Mouse (Mus musculus) kidney, embryonic 15.5 days (tissue): Measurements from ENCODE around the gene Farsb. TPM values are rescaled to one million over a fixed set of nuclear protein-coding genes. Genes with fewer than 3 reads are reported as not detected.
"Not testable (repeated sequence)": the region's sequence is repeated elsewhere in the genome, so short reads cannot be mapped to it uniquely, and the experiment has no call there.

Experiments
- ATAC-seq: fragments of 200-750 bp; cut with Nextera tagmentation; replicated peaks from 2 replicates; pipeline ENCODE4 v1.8.0; 2017; ENCODE audit warnings: moderate TSS enrichment; ENCODE audit not compliant: low FRiP score
- H3K27ac ChIP-seq: fragments of 300-500 bp; sonication (generic); 2 replicates; pipeline ENCODE4 v1.5.1; 2015; ENCODE audit warnings: mild to moderate bottlenecking, inconsistent platforms
- H3K27me3 ChIP-seq: fragments of 300-500 bp; sonication (generic); 2 replicates; pipeline ENCODE4 v1.6.1; 2015; ENCODE audit warnings: inconsistent platforms
- H3K36me3 ChIP-seq: fragments of 300-500 bp; sonication (generic); 2 replicates; pipeline ENCODE4 v1.6.1; 2015; ENCODE audit warnings: inconsistent platforms
- H3K4me1 ChIP-seq: fragments of 300-500 bp; sonication (generic); 2 replicates; pipeline ENCODE4 v1.6.1; 2015; ENCODE audit warnings: inconsistent platforms
- H3K4me2 ChIP-seq: fragments of 300-500 bp; sonication (generic); 2 replicates; pipeline ENCODE4 v1.6.1; 2015; ENCODE audit warnings: moderate library complexity, mild to moderate bottlenecking, inconsistent platforms
- H3K4me3 ChIP-seq: fragments of 300-500 bp; sonication (generic); replicated peaks from 2 replicates; pipeline ENCODE4 v1.5.1; 2015; ENCODE audit warnings: mild to moderate bottlenecking, inconsistent platforms
- H3K9ac ChIP-seq: fragments of 300-500 bp; sonication (generic); 2 replicates; pipeline ENCODE4 v1.6.1; 2015; ENCODE audit warnings: mild to moderate bottlenecking, inconsistent platforms
- H3K9me3 ChIP-seq: fragments of 300-500 bp; sonication (generic); replicated peaks from 2 replicates; pipeline ENCODE4 v1.6.1; 2016; ENCODE audit warnings: inconsistent platforms
- WGBS: fragments of 180-500 bp; shearing (Covaris S2); methylation state at CpG from one replicate; pipeline ENCODE4 v1.1.7; 2015; ENCODE audit warnings: mixed read lengths; 5-methylcytosine and 5-hydroxymethylcytosine counted together
- polyA plus RNA-seq: library from polyadenylated mRNA; unstranded; fragments of >200 nt; fragmentation: Nextera tagmentation; extraction: Ambion mirVana; gene quantifications from 2 replicates; pipeline ENCODE4 v1.2.1, GENCODE M21; 2015

Gene Farsb
- polyA plus RNA-seq, 1 experiment from 2014 or later, result 137 TPM

DNA sequence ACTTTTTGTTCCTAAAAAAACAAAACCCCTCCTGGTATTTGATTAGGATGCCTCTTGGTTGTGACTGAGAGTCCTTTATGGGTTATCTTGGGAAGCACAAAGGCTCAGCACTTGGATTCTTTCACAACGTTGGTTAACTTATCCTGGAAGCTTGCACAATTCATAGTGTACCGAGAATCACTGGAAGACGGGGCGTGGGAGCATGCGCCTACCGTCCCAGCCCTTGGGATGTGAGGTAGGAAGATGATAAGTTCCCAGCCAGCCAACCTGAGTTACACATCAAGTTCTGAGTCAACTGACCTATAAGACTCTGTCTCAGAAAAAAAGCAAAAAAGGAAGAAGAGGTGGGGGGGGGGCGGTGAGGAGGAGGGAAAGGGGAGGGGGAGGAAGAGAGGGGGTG is 30.2 kb upstream of the Farsb start:
- WGBS, result 89% methylated on average over 7 of the region's 7 CpGs
- Histone ChIP-seq H3K4me3 (no peak overlapping the region), H3K36me3 (no peaks in the 10 kb centered on the region), H3K27me3 (no peaks in the 10 kb centered on the region), H3K4me1 (no peaks in the 10 kb centered on the region), H3K9ac (no peak overlapping the region), H3K4me2 (no peak overlapping the region), H3K9me3 (no peaks in the 10 kb centered on the region), H3K27ac (no peak overlapping the region)
- ATAC-seq, result no peak

DNA sequence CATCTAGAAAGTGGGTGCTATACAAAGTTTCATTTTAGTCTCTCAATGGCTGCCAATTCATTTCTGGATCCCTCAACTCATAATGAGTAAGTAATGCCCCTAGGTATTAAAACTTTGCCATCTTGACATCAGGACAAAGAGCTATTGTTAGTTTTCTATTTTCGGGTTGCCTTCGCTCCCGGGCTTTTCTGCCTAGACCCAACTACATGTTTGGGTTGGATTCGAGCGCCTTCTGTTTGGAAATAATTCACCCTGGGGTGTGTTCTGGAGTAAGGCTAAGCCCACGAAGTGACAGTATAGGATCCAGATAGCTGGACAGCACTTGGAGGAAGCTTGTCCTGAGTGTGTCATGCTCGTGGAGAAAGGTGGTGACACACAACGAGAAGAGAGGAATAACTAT is 24.1 kb upstream of the Farsb start:
- WGBS, result 78% methylated on average over 8 of the region's 8 CpGs

DNA sequence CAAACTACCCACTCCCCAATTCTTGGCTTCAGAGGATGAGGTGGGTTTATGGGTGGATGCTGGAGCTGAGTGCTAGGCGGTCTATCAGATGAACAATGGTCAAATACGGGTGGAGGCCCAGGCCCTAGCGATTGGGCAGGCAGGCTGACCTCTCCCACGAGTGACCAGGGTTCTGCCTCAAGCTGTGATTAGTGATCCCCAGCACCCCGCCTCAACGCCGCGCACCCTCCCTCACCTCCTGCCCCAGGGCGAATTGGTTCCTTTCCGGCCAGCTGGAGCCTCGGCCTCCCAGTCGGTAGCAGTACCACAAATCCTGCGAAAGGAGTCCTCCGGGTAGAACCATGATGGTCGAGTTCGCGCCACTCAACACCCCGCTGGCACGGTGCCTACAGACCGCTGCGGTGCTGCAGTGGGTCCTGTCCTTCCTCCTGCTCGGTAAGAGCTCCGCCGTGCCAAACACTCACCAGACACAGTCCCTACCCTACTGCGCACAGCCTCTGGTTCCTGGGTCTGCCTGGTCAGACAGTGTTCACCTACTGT is 23.0 kb upstream of the Farsb start, which contains the start of gene BC035947:
Gene BC035947, minus strand, starts transcription at position 538 of the 540 bp plus-strand sequence.
- Histone ChIP-seq H3K27ac (no peak within 1 kb of the TSS), H3K4me2 (peak within 1 kb of the TSS; percentile 61), H3K9ac (0 out of 2 replicates have a peak within 1 kb of the TSS, but pooled peaks have one; percentile 21), H3K9me3 (no peaks in the 10 kb centered on the region), H3K4me1 (peaks cover 12% of the 10 kb centered on the region; the same call in 1 of the 2 replicates), H3K27me3 (peaks cover 6% of the 10 kb centered on the region), H3K36me3 (no peaks in the 10 kb centered on the region), H3K4me3 (peak within 1 kb of the TSS; percentile 35)
- peak; percentile 43; the same call in 1 of the 2 replicates for ATAC-seq
- 3% methylated on average over 25 of the region's 25 CpGs for WGBS

More for the DNA sequence above, 24.1 kb upstream of the Farsb start:
- Histone ChIP-seq H3K4me2 (no peak overlapping the region), H3K36me3 (no peaks in the 10 kb centered on the region), H3K27me3 (peaks cover 6% of the 10 kb centered on the region), H3K4me3 (no peak overlapping the region), H3K4me1 (peaks cover 12% of the 10 kb centered on the region; the same call in 1 of the 2 replicates), H3K9ac (no peak overlapping the region), H3K9me3 (no peaks in the 10 kb centered on the region), H3K27ac (no peak overlapping the region)
- ATAC-seq, result no peak

DNA sequence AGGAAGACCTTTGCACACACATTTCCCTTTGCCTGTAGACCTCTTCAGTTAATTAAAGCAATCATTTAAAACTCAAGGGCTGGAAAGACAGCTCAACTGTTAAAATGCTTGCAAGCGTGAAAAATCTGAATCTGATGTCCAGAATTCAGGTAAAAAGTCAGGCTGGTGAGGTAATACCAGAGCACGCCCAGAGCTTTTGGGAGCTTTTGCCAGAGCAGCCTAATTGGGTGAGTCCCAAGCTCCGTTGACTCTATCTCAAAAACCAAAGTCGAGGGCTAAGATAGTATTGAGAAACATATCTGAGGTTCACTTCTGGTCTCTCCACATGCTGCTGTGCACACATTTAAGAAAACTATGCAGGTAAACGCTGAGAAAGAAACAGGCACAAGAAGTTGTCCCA is 22.2 kb upstream of the Farsb start, which contains the start of gene Mogat1:
Gene Mogat1, plus strand, starts transcription at position 130 of the 400 bp plus-strand sequence.
- 69% methylated on average over 5 of the region's 5 CpGs for whole genome bisulfite sequencing
- no peak for ATAC-seq
- Histone ChIP-seq H3K4me3 (peak within 1 kb of the TSS; percentile 35), H3K4me1 (peaks cover 12% of the 10 kb centered on the region; the same call in 1 of the 2 replicates), H3K9me3 (no peaks in the 10 kb centered on the region), H3K36me3 (no peaks in the 10 kb centered on the region), H3K27me3 (peaks cover 6% of the 10 kb centered on the region), H3K4me2 (peak within 1 kb of the TSS; percentile 61), H3K27ac (no peak within 1 kb of the TSS), H3K9ac (0 out of 2 replicates have a peak within 1 kb of the TSS, but pooled peaks have one; percentile 21)

DNA sequence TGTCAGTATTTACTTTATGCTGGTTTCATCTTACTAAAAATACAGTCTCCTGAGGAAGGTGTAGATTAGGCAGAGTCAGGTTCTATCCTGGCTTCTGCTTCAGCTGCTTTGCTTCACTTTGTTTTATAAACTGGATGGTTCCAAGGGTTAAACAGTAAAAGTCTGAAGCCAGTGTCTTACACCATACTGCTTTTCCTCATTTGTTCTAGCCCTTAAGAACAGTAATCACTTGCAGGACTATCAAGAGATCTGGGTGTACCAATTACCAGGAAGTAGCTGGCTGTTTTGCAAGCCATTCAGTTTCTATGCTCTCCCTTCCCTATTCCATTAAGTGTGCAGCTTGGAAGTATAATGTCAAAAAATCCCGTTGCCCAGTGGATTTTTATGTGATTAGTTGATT is 18.4 kb upstream of the Farsb start:
- no peak for ATAC-seq
- 58% methylated on average over 1 of the region's 1 CpGs for WGBS
- peaks cover 6% of the 10 kb centered on the region for H3K27me3 ChIP-seq
- H3K4me1 ChIP-seq, result peaks cover 12% of the 10 kb centered on the region; the same call in 1 of the 2 replicates
- H3K9me3 ChIP-seq, result no peaks in the 10 kb centered on the region
- no peak overlapping the region for H3K27ac ChIP-seq
- no peak overlapping the region for H3K4me2 ChIP-seq
- H3K36me3 ChIP-seq, result no peaks in the 10 kb centered on the region
- H3K9ac ChIP-seq, result no peak overlapping the region
- H3K4me3 ChIP-seq, result no peak overlapping the region

DNA sequence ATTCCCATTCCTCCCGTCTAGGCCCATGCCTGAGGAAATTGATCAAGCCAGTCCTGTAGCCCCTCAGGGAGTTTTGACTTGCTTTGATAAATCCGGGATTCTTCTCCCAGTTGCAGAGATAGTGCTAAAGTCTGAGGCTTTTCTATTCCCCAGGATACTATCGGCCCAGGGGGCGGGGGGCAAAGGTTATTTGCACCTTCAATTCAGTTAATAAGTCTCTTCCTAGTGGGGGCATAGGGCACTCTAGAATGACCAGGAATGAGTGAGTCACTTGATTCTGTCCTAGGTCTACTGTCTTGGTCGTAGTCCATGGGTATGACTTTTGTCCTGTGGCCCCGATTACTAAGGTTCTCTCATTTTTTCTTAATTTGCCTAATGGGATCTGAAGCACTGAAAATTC is 13.8 kb upstream of the Farsb start:
- H3K9ac ChIP-seq, result no peak overlapping the region
- ATAC-seq, result no peak
- no peaks in the 10 kb centered on the region for H3K36me3 ChIP-seq
- no peak overlapping the region for H3K4me3 ChIP-seq
- no peaks in the 10 kb centered on the region for H3K27me3 ChIP-seq
- H3K27ac ChIP-seq, result no peak overlapping the region
- H3K4me1 ChIP-seq, result no peaks in the 10 kb centered on the region
- H3K4me2 ChIP-seq, result no peak overlapping the region
- no peaks in the 10 kb centered on the region for H3K9me3 ChIP-seq
- 88% methylated on average over 6 of the region's 6 CpGs for WGBS

DNA sequence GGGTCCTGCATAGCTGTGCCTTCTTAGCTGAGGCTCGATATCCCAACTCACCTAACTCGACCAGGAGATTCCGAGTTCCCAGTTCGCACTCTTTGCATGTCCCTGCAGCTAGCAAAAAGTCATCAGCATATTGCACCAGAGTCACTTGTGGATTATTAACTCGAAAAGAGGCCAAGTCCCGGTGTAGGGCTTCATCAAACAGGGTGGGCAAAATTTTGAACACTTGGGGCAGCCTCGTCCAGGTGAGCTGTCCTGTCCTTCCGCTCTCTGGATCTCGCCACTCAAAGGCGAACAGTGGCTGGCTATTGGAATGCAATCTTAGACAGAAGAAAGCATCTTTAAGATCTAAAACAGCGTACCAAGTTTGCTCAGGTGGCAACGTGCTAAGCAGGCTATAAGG is 13.2 kb upstream of the Farsb start:
- not testable (repeated sequence) for H3K36me3 ChIP-seq, H3K4me3 ChIP-seq, H3K4me1 ChIP-seq, H3K9ac ChIP-seq, ATAC-seq, H3K27ac ChIP-seq, H3K27me3 ChIP-seq, H3K9me3 ChIP-seq, H3K4me2 ChIP-seq
- 86% methylated on average over 12 of the region's 12 CpGs for WGBS

DNA sequence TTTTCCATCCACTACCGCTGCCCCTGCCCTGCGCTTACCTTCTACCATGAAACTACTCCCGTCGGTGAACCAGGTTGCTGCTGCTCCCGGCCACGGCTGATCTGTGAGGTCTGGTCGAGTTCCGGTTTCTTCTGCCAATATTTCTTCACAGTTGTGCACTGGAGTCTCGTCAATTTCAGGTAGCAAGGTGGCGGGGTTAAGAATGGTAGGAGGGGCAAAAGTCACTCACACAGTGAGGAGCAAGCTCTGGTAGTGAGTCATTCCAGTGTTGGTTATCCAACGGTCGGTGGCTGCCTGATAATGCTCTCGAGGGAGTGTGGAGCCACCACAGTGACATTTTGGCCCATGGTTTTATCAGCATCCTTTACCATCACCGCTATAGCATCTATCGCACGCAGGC is 12.3 kb upstream of the Farsb start:
- 88% methylated on average over 16 of the region's 16 CpGs for WGBS
- H3K9me3 ChIP-seq, result no peaks in the 10 kb centered on the region

DNA sequence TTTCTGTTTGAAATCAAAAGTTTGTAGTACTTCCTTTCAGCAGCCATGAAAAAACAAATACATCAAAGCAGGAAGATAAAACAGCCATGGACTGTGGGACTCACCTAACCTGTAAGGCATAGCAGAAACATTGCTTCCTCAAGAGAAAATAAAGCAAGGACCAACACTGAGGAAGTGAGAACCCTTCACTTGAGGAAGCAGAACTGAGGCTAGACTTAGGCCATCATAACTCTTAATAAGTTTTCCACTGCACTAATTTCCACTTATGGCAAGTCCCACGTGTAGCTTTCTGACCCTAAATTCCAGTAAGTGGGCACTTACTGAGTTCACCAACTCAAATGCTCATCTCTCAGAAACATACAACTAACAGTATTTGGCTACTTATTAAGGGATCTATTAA is 1.4 kb upstream of the Farsb start:
- 81% methylated on average over 1 of the region's 1 CpGs for WGBS
- ATAC-seq, result no peak
- H3K27ac ChIP-seq, result no peak overlapping the region

More for the DNA sequence above, 12.3 kb upstream of the Farsb start:
- Histone ChIP-seq H3K27me3 (no peaks in the 10 kb centered on the region), H3K36me3 (no peaks in the 10 kb centered on the region), H3K4me1 (no peaks in the 10 kb centered on the region), H3K9ac (no peak overlapping the region), H3K4me3 (no peak overlapping the region), H3K4me2 (no peak overlapping the region), H3K27ac (no peak overlapping the region)
- no peak for ATAC-seq

DNA sequence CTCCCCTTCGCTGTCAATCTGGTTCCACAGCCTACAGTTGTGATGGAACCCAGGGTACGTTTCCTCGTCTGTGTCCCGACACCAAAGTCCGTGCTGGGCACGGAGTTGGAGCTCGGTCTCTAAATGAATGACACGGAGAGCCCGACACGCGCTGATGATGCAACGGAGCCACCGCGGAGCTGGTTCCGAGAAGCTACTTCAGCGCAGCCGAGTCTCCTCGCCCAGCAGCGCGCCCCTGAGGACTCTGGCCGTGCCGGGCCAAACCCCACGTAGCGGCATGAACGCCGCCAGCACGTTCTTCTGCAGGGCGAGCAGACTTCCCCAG is 308 bp downstream of the Farsb start:
- Histone ChIP-seq H3K36me3 (peaks cover 4% of the 10 kb centered on the region; the same call in 1 of the 2 replicates), H3K9me3 (no peaks in the 10 kb centered on the region), H3K9ac (peak overlapping the region; percentile 89), H3K4me2 (peak overlapping the region; percentile 69), H3K27ac (peak overlapping the region; percentile 80), H3K4me1 (peaks cover 13% of the 10 kb centered on the region), H3K27me3 (peaks cover 5% of the 10 kb centered on the region; the same call in 1 of the 2 replicates), H3K4me3 (peak overlapping the region; percentile 92)
- under 1% methylated on average over 28 of the region's 28 CpGs for WGBS
- no peak for ATAC-seq

More for the DNA sequence above, 1.4 kb upstream of the Farsb start:
- Histone ChIP-seq H3K4me2 (peak overlapping the region; percentile 69; the same call in 1 of the 2 replicates), H3K36me3 (no peaks in the 10 kb centered on the region), H3K4me1 (peaks cover 13% of the 10 kb centered on the region), H3K27me3 (peaks cover 8% of the 10 kb centered on the region; the same call in 1 of the 2 replicates), H3K9ac (no peak overlapping the region), H3K9me3 (no peaks in the 10 kb centered on the region), H3K4me3 (0 out of 2 replicates have a peak overlapping the region, but pooled peaks have one; percentile 92)

DNA sequence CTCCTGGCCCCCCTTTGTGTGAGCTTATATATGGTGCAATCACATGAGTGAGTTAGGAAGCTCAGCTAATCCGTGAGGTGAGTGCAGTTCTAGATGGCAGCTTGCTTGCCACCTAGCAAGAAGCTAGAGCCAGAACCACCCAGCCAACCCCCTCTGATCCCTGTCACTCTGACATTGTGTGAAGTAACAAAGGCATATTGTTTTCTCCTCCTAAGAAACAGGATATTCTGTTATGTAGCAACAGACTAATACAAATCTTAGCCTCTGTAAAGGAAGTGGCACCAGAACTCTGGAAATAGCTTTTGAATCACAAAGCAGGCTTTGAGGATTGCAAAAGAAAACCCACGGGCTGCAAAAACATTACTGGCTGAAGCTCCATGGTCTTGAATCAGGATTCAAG is 4.3 kb downstream of the Farsb start:
- Histone ChIP-seq H3K4me3 (no peak overlapping the region), H3K9me3 (no peaks in the 10 kb centered on the region), H3K27ac (no peak overlapping the region), H3K4me2 (no peak overlapping the region), H3K4me1 (peaks cover 9% of the 10 kb centered on the region), H3K36me3 (peaks cover 32% of the 10 kb centered on the region), H3K9ac (no peak overlapping the region), H3K27me3 (no peaks in the 10 kb centered on the region)
- WGBS, result 62% methylated on average over 2 of the region's 2 CpGs
- no peak for ATAC-seq

DNA sequence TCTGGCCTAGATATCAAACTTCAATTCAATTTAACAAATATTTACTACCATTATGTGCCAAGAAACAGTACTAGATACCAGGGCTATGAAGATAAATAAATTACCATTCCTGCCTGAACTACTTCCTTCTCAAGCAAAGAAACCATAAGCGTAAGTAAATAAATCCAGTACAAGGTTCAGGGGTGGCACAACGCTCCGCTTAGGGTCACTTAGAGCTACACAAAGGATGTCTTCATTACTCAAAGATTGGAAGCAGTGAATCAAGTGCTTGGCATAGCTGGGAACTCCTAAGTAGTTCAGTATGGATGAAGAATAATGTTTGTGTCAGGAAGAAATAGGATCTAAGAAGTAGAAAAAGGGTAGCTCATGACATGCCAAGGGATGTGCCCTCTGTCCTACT is 5.3 kb downstream of the Farsb start:
- Histone ChIP-seq H3K27ac (no peak overlapping the region), H3K4me3 (no peak overlapping the region), H3K4me1 (peaks cover 8% of the 10 kb centered on the region), H3K36me3 (peaks cover 39% of the 10 kb centered on the region), H3K9me3 (no peaks in the 10 kb centered on the region), H3K27me3 (no peaks in the 10 kb centered on the region), H3K4me2 (no peak overlapping the region), H3K9ac (no peak overlapping the region)
- WGBS, result 94% methylated on average over 3 of the region's 3 CpGs
- no peak for ATAC-seq

DNA sequence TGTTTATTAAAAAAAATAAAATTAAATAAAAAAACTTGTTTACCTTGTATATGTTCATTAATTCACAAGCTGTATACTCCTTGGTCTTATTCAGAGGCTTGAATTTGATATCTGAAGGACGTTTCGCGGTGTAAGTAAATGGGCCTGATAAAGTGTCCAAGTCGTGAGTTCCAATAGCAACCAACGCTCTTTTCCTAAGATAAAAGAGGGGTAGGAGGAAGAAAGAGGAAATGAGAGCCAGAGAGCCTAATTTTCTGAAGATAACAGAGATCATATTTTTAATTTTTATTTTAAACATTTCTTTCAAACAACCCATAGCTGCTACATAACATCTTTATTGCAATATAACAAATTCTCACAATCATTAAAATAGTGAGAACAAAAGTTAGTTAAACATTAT is 16.3 kb downstream of the Farsb start:
- ATAC-seq, result no peak
- no peaks in the 10 kb centered on the region for H3K9me3 ChIP-seq
- no peaks in the 10 kb centered on the region for H3K4me1 ChIP-seq
- no peak overlapping the region for H3K4me3 ChIP-seq
- no peak overlapping the region for H3K27ac ChIP-seq
- no peaks in the 10 kb centered on the region for H3K27me3 ChIP-seq
- no peak overlapping the region for H3K9ac ChIP-seq
- H3K36me3 ChIP-seq, result peaks cover 77% of the 10 kb centered on the region
- 97% methylated on average over 5 of the region's 5 CpGs for WGBS
- H3K4me2 ChIP-seq, result no peak overlapping the region
